Mouse (Mus musculus) left cerebral cortex, postnatal 14 days (tissue): Measurements from ENCODE around the gene Gria3. TPM values are rescaled to one million over a fixed set of nuclear protein-coding genes. Genes with fewer than 3 reads are reported as not detected.

Experiments used
- DNase-seq, 2 experiments: peaks; one replicate each; pipeline ENCODE4 v3.0.0; 2021 to 2022; ENCODE audit warnings: low spot score in 2 of 2, mixed read lengths in 1 of 2
- intact Hi-C: fragments of 180-260 bp; cut with DNase I; formaldehyde crosslinking; loops from one replicate; pipeline ENCODE4 v1.15.1; 2025
- long read RNA-seq, 2 experiments: library from polyadenylated mRNA; stranded (forward); transcript quantifications; one replicate each; pipeline ENCODE4 v2.0.0; 2021
- total RNA-seq, 2 experiments: library from RNA; stranded (reverse); gene quantifications; 2 replicates each; pipeline ENCODE4 v1.2.3; 2021

Gene Gria3
- 100 to 1,000 TPM; 178 to 196 TPM for total RNA-seq
- long read RNA-seq, experiment 1, full-length matches to known transcripts: 43 of 76 reads
- long read RNA-seq, experiment 1, partial matches to known transcripts: 23 of 76 reads
- long read RNA-seq, experiment 1, other reads (novel, unspliced or antisense): 10 of 76 reads
- long read RNA-seq, experiment 2, full-length matches to known transcripts: 37 of 65 reads
- long read RNA-seq, experiment 2, partial matches to known transcripts: 17 of 65 reads
- long read RNA-seq, experiment 2, other reads (novel, unspliced or antisense): 11 of 65 reads

DNA sequence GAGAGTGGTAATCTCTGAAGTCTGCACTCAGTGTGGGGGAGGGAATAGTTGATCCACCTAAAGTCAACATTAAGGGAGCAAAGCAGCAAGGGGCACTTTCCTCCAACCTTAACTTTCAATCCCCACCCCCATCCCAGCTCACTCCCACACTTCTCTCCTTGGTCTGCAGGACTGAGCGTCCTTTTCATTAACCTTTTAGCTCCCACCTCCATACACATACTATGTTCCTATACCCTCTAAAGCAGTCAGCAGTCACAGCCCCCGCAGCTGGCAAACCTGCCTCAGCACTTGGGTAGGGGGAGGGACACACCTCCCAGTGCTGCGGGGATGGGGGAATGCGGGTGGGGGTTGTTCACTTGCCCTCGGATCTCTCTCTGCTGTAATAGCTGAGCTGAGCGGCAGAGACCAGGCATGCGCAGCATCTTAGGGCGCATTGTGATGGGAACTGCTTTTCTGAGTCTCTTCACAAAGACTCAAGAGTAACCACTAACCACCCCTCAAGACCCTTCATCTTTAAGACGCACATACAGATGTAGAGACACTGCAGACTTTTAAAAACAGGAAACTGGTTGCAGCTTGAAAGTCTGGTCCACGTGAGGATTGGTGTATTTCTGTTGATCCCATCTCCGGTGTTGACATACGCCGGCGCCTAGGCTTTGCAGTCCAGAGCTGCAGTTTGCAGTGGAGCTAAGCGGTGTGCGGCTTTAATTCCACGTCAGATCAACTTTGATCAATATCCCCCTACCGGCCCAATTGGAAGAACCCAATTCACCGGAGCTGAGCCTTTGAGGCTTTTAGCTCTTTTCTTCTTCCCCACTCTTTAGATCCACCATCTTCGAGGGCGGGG, at the start of gene Gria3:
Gene Gria3 (plus strand): TSS at position 797 of the 847 bp plus-strand sequence.
- intact Hi-C loops: loop anchor here (10.0 kb wide), 1 partner anchor 215 kb away; no protein-coding TSS in a partner anchor
- DNase-seq: peak; percentile 34 to 43

DNA sequence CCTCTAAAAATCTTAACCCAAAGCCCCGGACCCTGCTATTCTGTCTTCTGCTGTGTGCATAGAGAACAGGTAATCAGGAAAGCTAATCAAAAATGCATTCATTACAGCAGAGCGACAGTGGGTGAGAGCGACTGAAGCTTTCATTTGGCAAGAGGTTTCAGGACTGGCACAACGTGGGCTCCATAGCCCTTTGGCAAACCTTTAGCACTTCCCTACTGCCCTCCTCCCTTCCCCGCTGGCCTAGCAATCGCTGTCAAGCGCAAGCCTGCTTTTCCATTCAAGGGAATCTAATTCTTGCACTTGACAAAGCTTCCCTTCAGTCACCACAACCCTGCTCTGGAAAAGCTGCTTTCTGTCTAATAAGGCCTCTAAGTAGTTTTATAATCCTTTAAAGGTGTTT, 13.6 kb upstream of the Gria3 start:
- intact Hi-C loops: no loop called here
- no peak for DNase-seq

DNA sequence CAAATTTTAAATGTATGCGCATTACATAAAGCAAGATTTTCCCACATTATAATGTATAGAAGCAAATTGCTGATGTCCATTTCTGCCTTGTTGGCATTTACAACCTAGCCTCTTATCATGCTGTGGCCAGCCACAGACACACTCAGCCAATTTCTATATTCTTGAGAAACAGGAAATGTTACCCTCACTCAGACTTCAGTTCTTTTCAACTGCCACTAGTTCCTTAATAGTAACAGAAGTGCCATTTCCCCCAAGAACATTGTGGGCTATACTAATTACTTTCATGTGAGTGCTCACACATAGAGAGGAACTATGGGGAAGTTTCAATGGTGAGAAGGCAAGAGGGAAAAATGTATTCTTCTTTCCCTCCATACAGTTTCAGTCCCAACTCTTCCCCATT, 11.6 kb upstream of the Gria3 start:
- no peak for DNase-seq
- intact Hi-C loops: no loop called here

DNA sequence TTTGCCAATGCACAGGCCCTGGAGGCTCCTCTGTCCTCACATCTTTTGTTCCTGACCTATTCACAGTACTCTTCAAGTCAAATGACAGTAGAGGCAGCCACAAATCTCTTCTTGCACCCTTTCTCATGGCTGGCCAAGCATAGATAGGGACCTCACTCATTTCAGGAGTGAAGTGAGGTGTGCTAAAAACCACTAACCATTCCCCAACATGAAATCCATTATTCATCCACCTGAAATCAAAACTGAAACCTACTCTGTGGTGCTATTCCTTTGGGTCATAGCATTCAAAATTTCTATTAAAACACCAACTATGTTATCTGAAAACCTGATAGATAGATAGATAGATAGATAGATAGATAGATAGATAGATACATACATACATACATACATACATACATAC, 2.2 kb upstream of the Gria3 start:
- intact Hi-C loops: no loop called here
- no peak for DNase-seq

DNA sequence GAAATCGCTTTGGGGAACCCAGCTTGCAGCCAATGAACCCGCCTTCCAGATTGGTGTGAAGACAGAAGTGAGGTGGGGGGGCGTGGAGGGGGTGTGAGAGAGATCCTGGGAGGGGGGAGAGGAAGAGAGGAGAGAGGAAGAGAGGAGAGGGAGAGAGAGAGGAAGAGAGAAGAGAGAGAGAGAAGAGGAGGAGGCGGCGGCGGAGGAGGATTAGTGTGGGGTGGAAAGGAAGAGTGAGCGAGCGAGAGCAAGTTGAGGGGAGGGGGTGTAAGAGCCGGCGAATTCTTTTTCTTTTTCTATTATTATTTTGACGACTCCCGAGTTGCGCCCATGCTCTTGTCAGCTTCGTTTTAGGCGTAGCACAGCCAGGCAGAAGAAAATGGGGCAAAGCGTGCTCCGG, 532 bp downstream of the Gria3 start:
- peak in 1 of 2 experiments; percentile 26 for DNase-seq
- intact Hi-C loops: loop anchor here (10.0 kb wide), 1 partner anchor 214 kb away; no protein-coding TSS in a partner anchor

DNA sequence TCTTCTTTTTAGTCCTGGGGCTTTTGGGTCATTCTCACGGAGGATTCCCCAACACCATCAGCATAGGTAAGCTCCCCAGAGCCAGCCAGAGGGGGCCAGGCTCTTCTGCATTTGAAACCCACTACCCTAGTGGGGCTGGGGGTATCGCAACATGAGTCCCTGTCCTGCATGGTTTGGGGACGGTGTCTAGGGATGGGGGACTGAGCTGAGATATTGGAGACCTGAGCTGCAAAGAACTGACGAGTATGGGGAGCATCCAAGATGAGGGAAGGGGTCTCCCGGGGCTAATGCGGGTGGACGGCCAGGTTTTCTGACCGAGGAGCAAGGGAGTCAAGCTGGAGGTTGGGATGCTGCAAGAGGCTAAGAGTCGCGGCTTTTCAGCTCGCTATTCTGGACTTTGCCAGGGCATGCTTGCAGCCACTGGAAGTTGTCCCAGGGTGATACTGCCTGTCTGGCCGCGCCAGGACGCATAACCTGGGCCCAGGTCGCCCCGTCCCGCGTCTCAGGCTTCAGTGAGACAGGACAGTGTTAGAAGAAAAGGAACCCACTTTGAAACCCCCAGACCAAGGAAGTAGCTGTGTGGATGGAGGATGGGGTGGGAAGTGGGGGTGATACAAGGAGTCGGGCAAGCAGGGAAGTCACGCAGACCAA, 1.1 kb downstream of the Gria3 start:
- DNase-seq: no peak
- intact Hi-C loops: loop anchor here (10.0 kb wide), 1 partner anchor 213 kb away; no protein-coding TSS in a partner anchor

DNA sequence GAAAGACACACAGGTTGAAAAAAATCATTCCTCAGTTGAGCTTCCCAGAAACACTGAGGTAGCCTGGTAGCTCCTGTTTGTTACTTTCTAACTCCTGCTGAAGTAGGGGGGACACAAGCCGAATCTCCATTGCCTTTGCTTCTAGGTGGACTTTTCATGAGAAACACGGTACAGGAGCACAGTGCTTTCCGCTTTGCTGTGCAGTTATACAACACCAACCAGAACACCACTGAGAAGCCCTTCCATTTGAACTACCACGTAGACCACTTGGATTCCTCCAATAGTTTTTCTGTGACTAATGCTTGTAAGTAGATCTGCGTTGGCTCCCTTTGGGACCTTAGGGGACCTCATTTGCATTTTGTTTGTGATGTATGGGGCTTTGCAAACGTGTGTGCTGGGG, 2.0 kb downstream of the Gria3 start:
- intact Hi-C loops: loop anchor here (10.0 kb wide), 1 partner anchor 212 kb away; no protein-coding TSS in a partner anchor

DNA sequence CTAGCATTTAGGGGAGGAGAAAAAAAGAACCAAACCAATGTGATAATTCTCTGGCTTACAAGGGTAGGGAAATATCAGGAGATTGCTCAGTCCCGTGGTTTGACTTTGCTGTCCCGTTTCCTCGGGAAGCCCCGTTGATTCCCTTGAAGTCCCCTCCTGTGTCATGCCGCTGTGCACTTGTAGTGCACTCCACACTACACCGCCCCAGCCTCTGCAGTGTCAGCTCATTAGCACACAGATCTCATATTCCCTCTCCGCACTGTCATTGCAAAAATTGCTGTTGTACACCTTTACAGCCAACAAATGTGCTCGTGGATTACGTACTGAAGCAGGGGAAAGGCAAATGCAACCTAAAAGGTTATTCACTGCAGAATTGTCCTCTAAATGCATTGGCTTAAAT, 5.6 kb downstream of the Gria3 start:
- DNase-seq: no peak
- intact Hi-C loops: loop anchor here (10.0 kb wide), 1 partner anchor 209 kb away; no protein-coding TSS in a partner anchor

More for the DNA sequence above, 2.0 kb downstream of the Gria3 start:
- no peak for DNase-seq

DNA sequence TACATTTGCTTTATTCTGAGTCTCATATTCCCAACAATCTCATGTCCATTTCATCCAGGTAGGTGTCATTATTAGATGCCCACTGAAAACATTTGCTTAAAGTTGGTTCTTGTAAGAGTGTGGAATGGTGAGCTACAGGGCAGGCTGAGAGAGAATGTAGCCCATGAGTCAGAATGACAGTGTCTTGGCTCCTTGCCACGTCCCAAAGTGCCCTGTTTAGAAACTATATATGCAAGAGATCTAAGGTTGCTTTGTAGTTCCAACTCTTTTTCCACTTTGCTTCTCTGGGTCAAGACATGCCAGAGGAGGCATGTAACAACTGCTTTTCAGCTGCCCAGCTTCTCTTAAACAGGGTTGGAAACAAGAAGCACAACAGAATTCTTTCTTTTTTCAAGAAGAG, 9.1 kb downstream of the Gria3 start:
- intact Hi-C loops: loop anchor here (10.0 kb wide), 1 partner anchor 205 kb away; no protein-coding TSS in a partner anchor
- DNase-seq: no peak

DNA sequence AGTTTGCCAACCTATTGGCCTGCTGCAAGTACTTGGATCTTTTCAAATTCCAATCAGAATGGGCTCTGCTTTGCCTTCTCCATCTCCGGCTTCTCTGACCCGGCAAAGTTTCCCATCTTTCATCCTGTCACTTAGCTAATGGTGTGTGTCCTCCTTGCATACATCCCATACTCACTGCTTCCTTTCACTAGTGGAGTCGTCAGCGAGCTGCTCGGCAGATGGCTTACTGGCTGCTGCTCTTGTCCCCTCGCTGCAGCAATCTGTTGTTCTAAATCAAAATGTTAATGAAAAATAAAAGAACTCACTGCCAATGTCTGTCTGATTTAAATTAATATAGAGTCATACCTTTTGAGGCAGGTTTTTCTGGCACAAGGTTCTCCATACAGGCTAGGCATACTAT, 25.0 kb downstream of the Gria3 start:
- intact Hi-C loops: no loop called here
- no peak for DNase-seq

DNA sequence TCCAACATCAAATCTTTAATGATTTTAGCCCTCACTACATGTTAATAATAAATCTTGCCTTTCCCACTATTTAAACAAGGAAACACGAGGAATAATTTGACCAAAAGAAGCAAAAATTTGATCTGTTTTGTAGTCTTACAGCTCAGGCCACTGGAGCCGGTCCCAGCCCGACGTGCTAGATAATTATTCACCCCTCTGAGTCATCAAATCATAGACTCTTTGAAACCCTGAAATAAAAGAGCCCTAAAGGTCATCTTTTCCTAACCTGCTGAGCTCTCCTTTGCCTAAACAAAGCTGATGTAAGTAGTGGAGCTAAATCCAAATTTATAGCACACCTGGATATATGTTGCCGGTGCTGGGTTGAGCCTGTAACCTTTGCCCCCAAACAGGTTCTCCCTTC, 27.4 kb downstream of the Gria3 start:
- intact Hi-C loops: no loop called here
- DNase-seq: no peak

DNA sequence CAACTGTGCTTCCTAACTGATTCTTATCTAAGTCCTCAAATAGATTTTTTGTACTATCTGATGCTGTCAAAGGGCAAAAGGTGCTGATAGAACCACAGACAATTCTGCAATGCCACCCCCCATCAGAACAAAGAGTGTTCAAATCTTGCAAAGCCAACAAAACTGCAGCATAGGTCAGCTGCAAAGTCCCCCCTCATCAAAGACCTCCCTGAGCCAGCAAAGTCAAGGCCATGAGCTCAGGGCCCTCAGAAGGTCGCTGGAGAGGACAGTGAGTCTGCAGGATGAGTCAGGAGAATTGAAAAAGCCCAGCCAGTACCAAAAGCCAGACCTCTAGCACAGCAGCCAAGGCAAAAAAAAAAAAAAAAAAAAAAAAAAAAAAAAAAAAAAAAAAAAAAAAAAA, 34.9 kb downstream of the Gria3 start:
- no peak for DNase-seq
- intact Hi-C loops: no loop called here

DNA sequence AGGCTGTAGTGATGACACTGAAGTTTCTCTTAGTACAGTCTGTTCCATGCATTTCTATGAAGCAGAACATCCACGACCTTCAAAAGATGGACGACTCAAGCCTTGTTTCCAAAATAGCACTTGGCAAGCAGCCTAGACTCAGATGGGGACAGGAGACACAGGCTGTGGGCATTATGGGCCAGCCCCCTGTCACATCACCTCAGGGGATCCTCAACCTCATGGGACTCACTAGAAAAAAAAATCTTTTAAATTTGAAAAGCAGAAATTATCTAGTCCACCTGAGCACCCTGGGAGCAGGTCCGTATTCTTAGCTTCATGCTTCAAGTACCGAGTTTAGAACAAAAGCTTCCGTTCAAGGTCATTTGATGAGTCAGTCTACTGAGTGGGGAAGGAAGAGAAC, 38.2 kb downstream of the Gria3 start:
- DNase-seq: no peak
- intact Hi-C loops: no loop called here

DNA sequence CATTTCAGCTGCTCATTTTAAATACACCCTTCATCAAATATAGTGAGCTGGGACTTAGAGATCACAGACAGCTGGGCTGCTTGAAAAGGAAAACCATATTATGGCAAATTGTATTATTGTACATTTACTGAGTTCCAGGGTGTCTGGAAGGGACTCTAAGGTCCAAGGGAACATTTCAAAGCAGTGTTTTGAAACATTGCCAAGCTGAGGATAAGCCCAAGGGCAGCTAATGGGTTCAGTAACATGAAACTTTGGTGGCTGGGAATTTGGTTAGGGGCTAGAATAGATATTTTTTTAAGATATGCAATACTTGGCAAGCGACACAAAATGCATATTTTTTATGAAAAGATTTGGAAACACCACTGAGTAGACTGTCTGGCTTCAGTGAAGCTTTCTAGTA, 48.2 kb downstream of the Gria3 start:
- intact Hi-C loops: no loop called here
- no peak for DNase-seq

DNA sequence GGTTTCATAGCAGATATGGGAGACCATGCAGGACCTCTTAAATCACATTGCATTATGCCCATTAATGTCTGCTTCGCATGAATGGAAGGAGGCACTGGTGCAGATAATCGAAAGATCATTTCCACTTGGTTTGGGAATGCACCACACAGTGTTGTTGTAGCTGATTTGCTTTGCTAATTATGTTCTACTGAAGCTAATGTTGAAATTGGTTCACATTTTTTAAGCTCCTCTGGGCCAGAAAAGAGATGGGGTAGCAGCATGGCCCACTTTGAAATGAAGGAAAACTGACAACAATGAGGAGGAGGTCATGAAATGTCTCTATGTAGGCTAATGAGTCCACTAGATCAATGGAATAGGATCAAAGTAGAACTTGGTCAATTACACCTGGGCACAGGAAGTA, 76.8 kb downstream of the Gria3 start:
- no peak for DNase-seq
- intact Hi-C loops: no loop called here

DNA sequence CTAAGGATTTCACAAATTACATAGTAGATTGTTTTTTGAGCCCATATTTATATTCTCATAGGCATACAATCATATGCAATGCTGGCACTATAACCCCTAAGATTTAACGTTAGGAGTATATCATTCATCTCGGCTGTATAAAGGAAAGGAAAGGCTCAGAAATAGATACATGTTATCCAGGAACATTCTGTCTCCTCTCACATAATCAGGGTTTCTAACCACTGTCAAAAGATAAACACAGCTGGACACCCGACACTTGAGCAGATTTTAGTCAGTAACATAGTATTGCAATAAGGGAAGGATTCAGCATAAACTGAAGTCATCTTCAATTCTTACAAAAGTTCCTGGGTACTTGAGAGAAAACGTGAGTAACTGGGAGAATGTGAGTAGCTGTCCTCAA, 95.9 kb downstream of the Gria3 start:
- intact Hi-C loops: no loop called here
- DNase-seq: no peak

DNA sequence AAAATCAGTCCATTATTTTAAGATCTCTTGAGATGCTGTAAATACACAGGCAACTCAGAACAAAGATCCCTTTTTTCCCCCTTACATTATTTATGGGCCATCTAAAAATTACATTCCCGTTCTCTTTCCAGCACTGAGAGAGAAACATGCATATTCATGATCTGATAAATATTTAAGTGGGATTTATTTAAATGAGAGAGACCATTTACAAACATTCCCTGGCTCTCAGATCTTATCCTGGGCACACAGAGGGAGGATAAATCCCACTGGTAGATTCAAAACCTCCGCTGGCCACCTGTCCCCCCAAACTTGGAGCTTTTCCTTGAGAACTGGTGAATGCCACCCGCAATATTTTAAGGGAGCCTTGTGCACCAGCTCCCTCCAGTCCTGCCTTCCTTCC, 104.7 kb downstream of the Gria3 start:
- no peak for DNase-seq
- intact Hi-C loops: no loop called here

DNA sequence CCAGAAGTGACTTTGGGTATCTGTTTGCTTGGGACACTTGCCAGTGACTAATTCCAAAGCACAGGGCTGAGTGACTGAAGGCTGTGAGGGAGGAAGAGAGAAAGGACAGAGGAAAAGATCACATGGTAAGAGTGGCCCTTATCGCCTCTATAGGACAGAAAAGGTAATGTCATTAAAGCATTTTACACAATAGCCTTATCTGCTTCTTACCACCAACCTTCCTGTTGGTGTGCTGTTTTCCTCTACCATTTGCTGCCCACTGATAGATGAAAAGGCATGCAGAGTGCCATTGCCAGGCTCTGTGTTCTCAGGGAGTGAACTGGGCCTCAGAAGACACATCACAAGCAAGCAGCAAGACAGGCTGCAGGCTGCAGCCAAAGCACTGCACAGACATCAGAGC, 107.3 kb downstream of the Gria3 start:
- intact Hi-C loops: no loop called here
- DNase-seq: no peak

DNA sequence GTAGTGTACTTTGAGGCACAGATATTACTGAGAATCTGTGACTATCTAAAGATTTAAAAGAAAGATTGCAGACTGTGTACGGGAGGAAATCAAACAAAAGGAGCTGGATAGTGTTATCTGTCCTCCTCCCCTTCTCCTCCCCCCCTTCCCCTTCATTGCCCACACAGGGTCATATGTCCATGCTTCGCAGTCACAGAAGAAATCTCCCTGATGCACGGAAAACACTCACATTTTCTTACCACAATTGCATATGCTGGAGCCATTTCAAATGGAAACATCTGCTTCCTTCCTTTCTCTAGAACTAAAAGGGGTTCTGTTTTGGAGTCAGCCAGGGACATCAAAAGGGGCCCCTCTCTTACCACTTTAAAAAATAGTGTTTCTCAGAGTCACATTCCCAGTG, 114.3 kb downstream of the Gria3 start:
- no peak for DNase-seq
- intact Hi-C loops: no loop called here

DNA sequence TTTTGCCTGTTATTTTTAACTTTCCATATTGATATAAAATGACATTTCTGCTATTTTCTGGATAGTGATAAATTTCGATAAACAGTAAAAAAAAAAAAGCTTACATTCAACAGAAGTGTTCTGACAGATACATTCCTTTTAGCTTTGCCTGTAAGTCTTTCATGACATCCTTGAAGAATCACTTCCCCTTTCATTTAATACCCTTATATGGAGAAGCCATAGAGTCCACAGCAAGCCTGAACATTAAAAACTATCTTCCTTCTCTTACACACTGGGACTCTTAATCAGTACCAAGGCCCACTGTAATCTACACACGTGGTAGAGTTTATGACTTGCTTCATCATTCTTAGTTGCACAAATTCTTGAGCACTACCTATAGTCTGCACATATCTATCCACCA, 131.9 kb downstream of the Gria3 start:
- DNase-seq: no peak
- intact Hi-C loops: no loop called here
